Mouse (Mus musculus): ENCODE data around the gene Angpt4.

Gene Angpt4

GRCm38 (mm10) chr2:151915111-151915510, 4.1 kb downstream of the Angpt4 start:
- DNase-seq (ENCODE audit: low spot score in 2 of 2) = no peak

DNA sequence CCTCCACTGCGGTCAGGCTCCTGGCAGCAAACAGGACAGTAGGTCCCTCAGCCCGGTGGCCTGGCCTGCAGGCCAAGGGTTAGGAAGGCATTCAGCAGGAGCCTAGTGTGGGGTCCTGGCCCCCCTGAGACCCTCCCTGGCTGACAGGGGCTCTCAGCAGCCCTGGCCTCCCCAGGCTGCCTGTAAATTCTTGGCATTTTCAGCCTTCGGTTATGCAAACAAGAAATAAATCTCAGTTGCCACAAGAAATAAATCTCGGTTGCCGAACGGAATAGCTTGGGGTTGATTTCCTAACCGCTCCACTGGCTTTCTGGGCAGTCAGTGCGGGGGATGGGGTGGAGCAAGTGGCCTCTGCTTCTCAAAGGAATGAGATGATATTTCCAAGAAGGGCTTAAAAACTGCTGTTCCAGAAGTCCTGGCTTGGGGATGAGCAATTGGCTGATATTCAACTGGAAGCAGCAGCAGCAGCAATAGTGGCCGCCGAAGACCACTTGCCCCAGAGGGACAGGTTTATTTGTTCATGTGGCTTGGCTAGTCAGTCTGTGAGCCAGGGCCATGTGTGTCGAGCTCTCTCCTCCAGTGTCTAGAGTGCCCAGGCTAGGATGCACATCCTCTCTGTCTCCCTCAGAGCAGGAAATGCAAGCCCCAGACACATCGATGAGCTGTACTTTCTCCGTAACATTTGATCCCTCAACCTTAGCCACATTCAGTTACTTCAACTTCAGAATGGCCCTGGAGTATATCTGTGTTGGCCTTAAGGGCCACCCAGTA, 5.2 kb downstream of the Angpt4 start:
- peak in 1 of 2 experiments; percentile 54 for DNase-seq (ENCODE audit: low spot score in 2 of 2)

DNA sequence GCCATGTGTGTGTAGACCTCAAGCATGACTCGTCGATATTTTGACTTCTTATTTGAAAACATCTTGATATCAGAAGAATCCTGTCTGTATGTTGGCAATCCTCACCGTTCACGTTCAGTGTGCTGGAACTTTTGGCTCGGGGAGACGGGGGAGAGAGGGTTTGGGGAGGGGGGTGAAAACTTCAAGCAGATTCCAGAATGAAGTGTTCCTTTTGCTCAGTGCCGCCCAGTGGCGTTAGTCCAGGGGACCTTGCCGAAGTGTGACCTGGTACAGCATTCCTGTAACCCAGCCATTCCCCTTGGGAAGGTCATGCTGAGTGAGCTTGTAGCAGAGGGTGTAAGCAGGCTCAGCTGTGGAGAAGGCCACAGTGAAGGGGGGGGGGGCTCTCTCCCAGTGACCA, 8.1 kb downstream of the Angpt4 start:
- no peak for DNase-seq (ENCODE audit: low spot score in 2 of 2)

- DNase-seq (ENCODE audit: low spot score in 2 of 2) = no peak
Observed at GRCm38 (mm10) chr2:151921068-151921467, 10.1 kb downstream of the Angpt4 start.

GRCm38 (mm10) chr2:151921596-151921995, 10.6 kb downstream of the Angpt4 start:
- DNase-seq (ENCODE audit: low spot score in 2 of 2) = peak in 1 of 2 experiments; percentile 75

GRCm38 (mm10) chr2:151924276-151924675, 13.3 kb downstream of the Angpt4 start:
- no peak for DNase-seq (ENCODE audit: low spot score in 2 of 2)

DNA sequence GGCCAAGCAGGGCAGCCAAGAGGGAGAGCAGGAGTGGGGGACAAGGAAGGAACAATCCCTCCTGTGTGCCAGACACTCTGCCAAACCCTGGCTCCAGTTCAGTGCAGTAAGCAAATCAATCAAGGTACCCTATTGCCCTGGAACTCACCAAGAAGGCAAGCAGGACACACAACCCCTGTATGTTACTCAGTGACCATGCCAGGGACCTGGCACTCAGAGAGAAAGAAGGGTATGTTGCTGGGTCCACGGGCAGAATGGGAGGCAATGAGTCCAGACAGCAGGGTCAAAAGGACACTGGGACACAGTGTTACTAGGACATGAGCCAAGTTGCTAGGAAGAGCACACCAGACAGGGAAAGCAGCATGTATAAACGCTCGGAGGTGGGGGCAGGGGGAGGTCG, 14.7 kb downstream of the Angpt4 start:
- no peak for DNase-seq (ENCODE audit: low spot score in 2 of 2)

DNA sequence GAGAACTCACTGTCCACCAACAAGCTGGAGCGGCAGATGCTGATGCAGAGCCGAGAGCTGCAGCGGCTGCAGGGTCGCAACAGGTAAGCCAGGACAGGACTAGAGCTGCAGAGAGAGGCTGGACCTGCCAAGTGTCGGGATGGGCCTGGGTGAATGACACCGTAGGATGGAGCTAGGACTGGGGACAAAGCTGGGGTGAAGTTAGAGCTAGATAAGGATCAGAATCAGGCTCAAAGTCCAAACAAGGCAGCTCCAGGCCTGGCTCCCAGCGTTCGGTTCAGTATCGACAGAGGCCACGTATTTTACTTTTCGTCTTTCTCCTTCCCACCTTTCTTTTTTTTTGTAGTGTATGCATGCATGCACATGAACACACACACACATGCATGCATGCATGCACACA, 16.1 kb downstream of the Angpt4 start:
- no peak for DNase-seq (ENCODE audit: low spot score in 2 of 2)

GRCm38 (mm10) chr2:151930389-151931074, 19.5 kb downstream of the Angpt4 start:
- peak; percentile 65 to 88 for DNase-seq (ENCODE audit: low spot score in 2 of 2)

DNA sequence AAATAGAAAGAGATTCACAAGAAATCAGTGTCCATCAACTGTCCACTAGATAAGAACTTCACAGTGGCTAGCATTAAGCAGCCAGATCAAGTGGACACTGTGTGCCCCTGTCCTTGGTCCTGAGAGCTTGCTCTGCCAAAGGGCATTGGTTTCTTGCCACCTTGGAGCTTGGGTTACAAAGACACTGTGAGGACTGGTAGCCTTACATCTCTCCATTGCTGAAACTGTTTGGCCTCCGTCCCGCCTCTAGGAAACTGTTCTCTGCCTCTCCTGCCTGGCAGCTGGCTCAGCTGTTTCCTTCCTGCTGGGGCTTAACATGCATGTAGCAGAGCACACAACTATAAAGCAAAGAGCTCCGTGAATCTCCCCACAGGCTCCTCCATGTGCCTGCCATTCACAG, 26.9 kb downstream of the Angpt4 start:
- DNase-seq (ENCODE audit: low spot score in 2 of 2) = no peak

GRCm38 (mm10) chr2:151938780-151939200, 27.8 kb downstream of the Angpt4 start:
- peak in 1 of 2 experiments; percentile 80 for DNase-seq (ENCODE audit: low spot score in 2 of 2)

- DNase-seq (ENCODE audit: low spot score in 2 of 2) = no peak
Observed at GRCm38 (mm10) chr2:151939651-151940420, 28.8 kb downstream of the Angpt4 start.

DNA sequence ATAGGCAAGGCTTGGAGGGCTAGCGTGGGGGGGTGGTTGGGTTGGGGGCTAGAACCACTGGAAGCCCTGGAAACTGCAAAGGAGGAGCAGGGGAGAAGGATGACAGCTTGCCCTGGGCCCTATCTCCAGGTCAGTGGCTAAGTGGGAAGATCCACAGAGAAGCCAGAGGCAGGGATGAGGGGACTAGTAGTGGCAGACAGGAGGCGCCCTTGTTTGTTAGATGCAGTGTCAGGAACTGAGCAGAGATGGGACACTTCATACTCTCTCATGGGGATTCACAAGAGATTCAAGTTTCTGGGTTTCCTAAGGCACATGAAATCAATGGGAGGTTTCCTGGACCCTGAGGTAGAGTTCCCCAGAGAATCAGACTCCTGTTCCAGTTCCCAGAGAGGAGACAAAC, 30.3 kb downstream of the Angpt4 start:
- DNase-seq (ENCODE audit: low spot score in 2 of 2) = peak in 1 of 2 experiments; percentile 61

- DNase-seq (ENCODE audit: low spot score in 2 of 2) = no peak
Observed at GRCm38 (mm10) chr2:151944106-151944505, 33.1 kb downstream of the Angpt4 start.

DNA sequence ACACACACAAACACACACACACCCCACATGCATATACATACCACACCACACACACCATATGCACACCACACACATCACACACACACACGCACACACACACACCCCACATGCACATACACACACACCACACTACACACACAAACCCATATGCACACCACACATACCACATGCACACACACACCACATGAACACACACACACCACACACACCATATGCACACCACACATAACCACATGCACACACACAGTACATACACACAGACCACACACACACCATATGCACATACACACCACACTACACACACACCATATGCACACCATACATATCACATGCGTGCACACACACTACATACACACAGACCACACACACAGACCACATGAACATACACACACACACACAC, 36.6 kb downstream of the Angpt4 start:
- no peak for DNase-seq (ENCODE audit: low spot score in 2 of 2)

DNA sequence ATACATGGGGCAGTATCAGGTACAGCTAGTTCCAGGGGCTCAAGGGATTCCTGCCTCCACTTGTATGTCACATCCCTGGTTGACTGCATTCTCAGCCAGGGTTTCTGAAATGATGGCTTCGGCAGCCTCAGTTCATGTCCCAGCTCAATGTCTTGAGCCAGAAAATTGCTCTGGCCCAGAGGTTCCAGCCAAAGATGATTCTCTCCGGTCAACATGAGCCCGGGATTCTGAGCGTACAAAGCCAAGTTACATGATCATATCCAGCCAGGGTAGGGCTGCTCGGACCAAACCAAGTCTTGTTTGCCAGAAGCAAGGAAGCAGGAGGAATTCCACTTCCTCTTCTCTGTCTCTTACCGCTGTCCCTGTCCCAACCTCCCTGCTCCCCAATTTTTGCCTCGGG, 37.3 kb downstream of the Angpt4 start:
- no peak for DNase-seq (ENCODE audit: low spot score in 2 of 2)

DNA sequence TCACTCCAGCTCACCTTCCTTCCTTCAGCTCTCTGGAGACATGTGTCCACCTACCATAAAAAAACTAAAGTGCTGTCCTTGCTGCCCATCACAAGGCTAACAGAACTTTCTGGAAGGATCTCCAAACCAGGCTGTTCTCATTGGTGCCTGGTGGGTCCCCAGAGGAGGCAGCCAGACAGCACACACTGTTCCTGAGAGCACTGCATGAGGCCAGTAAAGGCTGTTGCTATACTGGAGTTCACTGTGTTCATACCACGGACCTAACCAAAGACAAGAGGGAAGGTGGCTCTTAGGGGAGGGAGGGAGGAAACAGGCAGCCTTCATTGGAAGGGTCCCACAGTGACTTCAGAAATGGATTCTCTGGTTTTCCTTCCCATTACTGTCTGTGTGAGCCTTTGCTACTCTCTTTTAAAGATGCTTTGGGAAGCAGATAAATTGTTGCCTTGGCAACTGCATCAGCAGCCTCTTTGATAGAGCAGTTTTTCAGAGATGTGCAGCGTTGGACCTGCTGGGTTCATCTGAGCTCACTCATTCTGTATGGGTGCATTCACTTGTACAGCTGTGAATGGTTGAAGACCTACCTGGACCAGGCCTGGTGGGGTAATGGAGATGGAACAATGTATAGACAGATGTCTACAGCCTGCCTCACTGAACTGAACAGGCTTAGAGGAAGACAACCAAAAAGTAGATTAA, 38.2 kb downstream of the Angpt4 start:
- DNase-seq (ENCODE audit: low spot score in 2 of 2) = no peak

- no peak for DNase-seq (ENCODE audit: low spot score in 2 of 2)
Observed at GRCm38 (mm10) chr2:151953665-151954064, 42.7 kb downstream of the Angpt4 start.

DNA sequence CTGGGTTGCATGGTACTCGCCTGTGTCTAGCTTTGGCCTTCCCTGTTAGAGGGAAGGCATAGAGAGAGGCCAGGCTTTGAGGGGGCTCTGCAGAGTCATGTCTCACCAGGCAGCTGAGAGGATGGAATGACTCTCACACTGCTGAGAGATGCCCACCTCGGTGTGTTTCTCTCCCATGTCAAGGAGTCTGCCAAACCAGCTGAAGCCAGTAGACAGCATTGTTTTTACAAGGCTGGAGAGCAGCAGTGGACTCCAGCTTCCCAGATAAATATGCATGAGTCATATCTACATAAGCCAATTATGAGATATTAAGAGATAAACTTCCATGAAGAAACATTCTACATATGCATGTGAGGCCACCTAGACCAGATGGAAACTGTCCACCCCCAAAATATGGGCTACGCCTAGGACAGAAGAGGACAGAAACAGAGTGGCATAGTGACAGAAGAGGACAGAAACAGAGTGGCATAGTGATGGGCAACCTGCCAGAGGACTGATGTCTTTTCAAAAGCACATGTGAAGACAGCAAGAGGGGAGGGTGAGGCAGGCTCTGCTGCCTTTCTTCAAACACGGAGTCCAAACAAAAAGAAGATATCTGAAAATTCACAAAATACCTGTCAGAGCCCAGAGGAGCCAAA, 45.6 kb downstream of the Angpt4 start:
- DNase-seq (ENCODE audit: low spot score in 2 of 2) = no peak

DNA sequence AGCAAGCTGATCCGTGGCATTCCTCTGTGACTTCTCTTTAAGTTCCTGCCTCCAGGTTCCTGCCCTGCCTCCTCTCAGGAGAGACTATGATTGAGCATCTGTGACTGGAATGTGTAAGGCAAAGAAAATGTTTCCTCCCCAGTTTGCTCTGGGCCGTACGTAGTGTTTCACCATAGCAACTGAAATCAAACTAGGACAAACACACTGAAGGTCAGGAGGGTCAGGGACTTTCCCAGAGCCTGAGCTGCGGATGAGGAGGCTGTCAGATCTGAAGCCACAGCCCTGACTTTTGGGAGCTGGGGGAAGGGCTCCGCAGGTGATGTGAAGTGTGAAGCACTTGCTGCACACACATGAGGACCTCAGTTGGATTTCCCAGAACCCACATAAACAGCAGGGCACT, 48.3 kb downstream of the Angpt4 start:
- DNase-seq (ENCODE audit: low spot score in 2 of 2) = no peak

Measured in urinary bladder, adult 18-20 months (tissue).